21 mouse cellular contexts compared by ENCODE assay signal in the genomic region with DNA sequence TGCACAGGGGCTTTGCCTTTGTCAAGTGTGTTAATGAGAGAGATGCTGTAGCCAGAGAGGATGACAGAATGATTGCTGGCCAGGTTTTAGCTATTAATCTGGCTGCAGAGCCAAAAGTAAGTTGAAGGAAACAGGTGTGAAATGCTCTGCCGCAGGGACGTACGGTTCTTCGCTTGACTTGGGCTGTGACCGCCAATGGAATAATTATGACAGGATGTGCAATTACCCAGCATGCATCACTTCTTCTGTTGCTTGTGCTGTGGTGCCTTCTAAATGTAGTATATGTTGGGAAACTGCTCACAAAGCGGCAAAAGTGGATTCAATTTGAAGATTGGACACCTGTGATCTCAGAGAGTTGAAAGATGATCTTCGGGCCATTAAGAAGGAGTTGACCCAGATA. TPM values are rescaled to one million over a fixed set of nuclear protein-coding genes. Genes with fewer than 3 reads are reported as not detected.
A peak's percentile ranks its signal among the peaks of the same experiment; 100 is the strongest.
DNase-seq lines count a peak whose midpoint lies in the region; ATAC-seq and TF ChIP-seq lines count a peak whose summit lies in the region.
"Had no signal": no experiment of that assay in that cellular context is flagged by ENCODE, and none has a peak within 500 bp of the region (broad histone marks: within the 10 kb centered on the region; RNA-seq: fewer than 3 reads in every experiment).

No protein-coding gene starts in this region.

- no peak overlapping the region for H3K4me3 ChIP-seq in thymus, adult 2 months (ENCODE audit: control insufficient read depth, insufficient read depth, low read length)
- H3K4me3 ChIP-seq in limb, embryonic 10.5 days: no peak overlapping the region
- H3K4me3 ChIP-seq: embryonic facial prominence, embryonic 13.5 days; forebrain, embryonic 13.5 days; heart, embryonic 10.5 days; kidney, embryonic 15.5 days; midbrain, embryonic 12.5 days had no signal

- H3K27ac ChIP-seq in thymus, adult 2 months (ENCODE audit: control insufficient read depth, insufficient read depth, low read length): no peak overlapping the region
- no peak overlapping the region for H3K27ac ChIP-seq in limb, embryonic 10.5 days
- H3K27ac ChIP-seq: embryonic facial prominence, embryonic 13.5 days; forebrain, embryonic 13.5 days; heart, embryonic 10.5 days; kidney, embryonic 15.5 days; midbrain, embryonic 12.5 days had no signal

- 21% methylated on average over 7 of the region's 7 CpGs for WGBS in thymus, adult 2 months
- 80% methylated on average over 7 of the region's 7 CpGs for WGBS in limb, embryonic 10.5 days

- peak; percentile 14 for DNase-seq in thymus, adult 2 months
- DNase-seq in thymus, adult 18-20 months: no peak
- peak; percentile 84 for DNase-seq in CD4-positive, CD25-positive, alpha-beta regulatory T cell, adult 2 months (ENCODE audit: low read depth, low spot score)
- no peak for DNase-seq in left cerebral cortex, adult 8-10 months (ENCODE audit: low spot score in 2 of 2)
- no peak for DNase-seq in limb, embryonic 10.5 days (ENCODE audit: low spot score)
- DNase-seq: adrenal gland, postnatal 14 days; cerebellum, adult 2 months; cerebellum, postnatal 25 days; kidney, postnatal 36 days; liver; right cerebral cortex, postnatal 14 days had no signal

- H3K9me3 ChIP-seq in limb, embryonic 10.5 days (replicated peaks): no peaks in the 10 kb centered on the region
- H3K9me3 ChIP-seq: embryonic facial prominence, embryonic 13.5 days; forebrain, embryonic 13.5 days; heart, embryonic 10.5 days; kidney, embryonic 15.5 days; midbrain, embryonic 12.5 days had no signal

- H3K4me1 ChIP-seq in thymus, adult 2 months (replicated peaks; ENCODE audit: control insufficient read depth, insufficient read depth, low read length): peaks cover 7% of the 10 kb centered on the region
- H3K4me1 ChIP-seq in limb, embryonic 10.5 days: peaks cover 8% of the 10 kb centered on the region

- no peaks in the 10 kb centered on the region for H3K27me3 ChIP-seq in thymus, adult 2 months (ENCODE audit: control insufficient read depth, insufficient read depth, low read length)
- H3K27me3 ChIP-seq in limb, embryonic 10.5 days (ENCODE audit: low read depth, poor library complexity, severe bottlenecking): peaks cover 3% of the 10 kb centered on the region; the same call in 1 of the 2 replicates
- H3K27me3 ChIP-seq: embryonic facial prominence, embryonic 13.5 days; midbrain, embryonic 12.5 days had no signal

- no peak for TF ChIP-seq POLR2A in thymus, adult 2 months (IDR thresholded peaks at IDR 0.05; ENCODE audit: control insufficient read depth, extremely low read depth, insufficient read depth, low read length, poor library complexity)

- no peak for TF ChIP-seq CTCF in thymus, adult 2 months (IDR thresholded peaks at IDR 0.05; ENCODE audit: borderline replicate concordance, control insufficient read depth, extremely low read depth, insufficient read depth, low read length, poor library complexity)

- no peaks in the 10 kb centered on the region for H3K36me3 ChIP-seq in thymus, adult 2 months (ENCODE audit: control insufficient read depth, insufficient read depth, low read length)
- no peaks in the 10 kb centered on the region for H3K36me3 ChIP-seq in limb, embryonic 10.5 days
- H3K36me3 ChIP-seq: embryonic facial prominence, embryonic 13.5 days; heart, embryonic 10.5 days; kidney, embryonic 15.5 days; midbrain, embryonic 12.5 days had no signal

- ATAC-seq in activated CD4-positive, CD25-positive, alpha-beta regulatory T cell, adult 4 months: peak; percentile 42
- ATAC-seq in neutrophil, adult 5-6 weeks (ENCODE audit: extremely low read depth, insufficient number of reproducible peaks, low FRiP score, poor library complexity, severe bottlenecking): peak; percentile 68
- ATAC-seq: forebrain, embryonic 13.5 days; hindbrain, embryonic 16.5 days; intestine, postnatal 0 days had no signal

RNA-seq across cellular contexts. Expression of gene Entpd1, which starts 3.9 kb away (rescaled TPM):
- polyA plus RNA-seq in thymus, adult 2 months (2012; rRNA removed): 8.5 and 11.2 TPM in 2 replicates
- polyA plus RNA-seq in activated CD4-positive, CD25-positive, alpha-beta regulatory T cell, adult 4 months (2017; shearing (Covaris generic)): 10 to 100 TPM; 37.7 to 51.7 TPM
- 274 and 277 TPM in 2 replicates for total RNA-seq in neutrophil, adult 5-6 weeks (2017)
- total RNA-seq in left cerebral cortex, adult 8-10 months (2022): 10 to 100 TPM; 15.7 to 31.3 (median 21.7) TPM
- polyA plus RNA-seq in limb, embryonic 10.5 days (2016; fragmentation: Nextera tagmentation; extraction: Ambion mirVana): 2.0 and 3.9 TPM in 2 replicates
- total RNA-seq: MEL had no signal

RNA-seq across cellular contexts. Expression of gene Tctn3, which starts 4.0 kb away (rescaled TPM):
- 10.7 and 13.8 TPM in 2 replicates for polyA plus RNA-seq in thymus, adult 2 months (2012; rRNA removed)
- polyA plus RNA-seq in activated CD4-positive, CD25-positive, alpha-beta regulatory T cell, adult 4 months (2017; shearing (Covaris generic)): 1 to 10 TPM; 6.5 to 7.2 TPM
- total RNA-seq in neutrophil, adult 5-6 weeks (2017): 6.2 and 7.0 TPM in 2 replicates
- total RNA-seq in left cerebral cortex, adult 8-10 months (2022): 10 to 100 TPM; 18.9 to 19.6 (median 19.2) TPM
- 9.2 and 9.4 TPM in 2 replicates for polyA plus RNA-seq in limb, embryonic 10.5 days (2016; fragmentation: Nextera tagmentation; extraction: Ambion mirVana)

RNA-seq across cellular contexts. Expression of gene Aldh18a1, which starts 27.8 kb away (rescaled TPM):
- 37.9 and 40.5 TPM in 2 replicates for polyA plus RNA-seq in thymus, adult 2 months (2012; rRNA removed)
- 10 to 100 TPM; 30.9 to 48.7 TPM for polyA plus RNA-seq in activated CD4-positive, CD25-positive, alpha-beta regulatory T cell, adult 4 months (2017; shearing (Covaris generic))
- total RNA-seq in neutrophil, adult 5-6 weeks (2017): 8.3 and 10.8 TPM in 2 replicates
- 10 to 100 TPM; 17.6 to 27.6 (median 25.3) TPM for total RNA-seq in left cerebral cortex, adult 8-10 months (2022)
- 93.5 and 96.1 TPM in 2 replicates for polyA plus RNA-seq in limb, embryonic 10.5 days (2016; fragmentation: Nextera tagmentation; extraction: Ambion mirVana)

Comparison
In these comparisons a context has a peak if more than half of its experiments do, and no peak if none do; other contexts are left out.
1. DNase-seq: peak in thymus, adult 2 months (single experiment) and CD4-positive, CD25-positive, alpha-beta regulatory T cell, adult 2 months (single experiment); none in thymus, adult 18-20 months (0 of 2), left cerebral cortex, adult 8-10 months (0 of 2) and limb, embryonic 10.5 days (single experiment).